Mouse (Mus musculus): ENCODE results near the gene Cib1.

The Cib1 gene

DNA sequence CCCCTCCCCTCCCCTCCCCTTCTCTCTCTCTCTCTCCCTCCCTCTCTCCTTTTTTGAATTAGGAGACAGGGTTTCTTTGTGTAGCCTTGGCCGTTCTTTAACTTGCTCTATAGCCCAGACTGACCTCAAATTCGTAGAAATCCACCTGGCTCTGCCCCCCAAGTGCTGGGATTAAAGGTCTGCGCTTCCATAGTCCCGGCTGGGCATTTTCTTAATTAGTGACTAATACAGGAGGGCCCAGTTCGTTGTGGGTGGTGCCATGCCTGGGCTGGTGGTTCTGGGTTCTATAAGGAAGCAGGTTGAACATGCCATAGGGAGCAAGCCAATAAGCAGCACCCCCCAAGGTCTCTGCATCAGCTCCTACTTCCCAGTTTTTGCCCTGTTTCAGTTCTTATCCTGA is 48.6 kb downstream of the Cib1 start:
- no peak for DNase-seq (ENCODE audit: low spot score)

DNA sequence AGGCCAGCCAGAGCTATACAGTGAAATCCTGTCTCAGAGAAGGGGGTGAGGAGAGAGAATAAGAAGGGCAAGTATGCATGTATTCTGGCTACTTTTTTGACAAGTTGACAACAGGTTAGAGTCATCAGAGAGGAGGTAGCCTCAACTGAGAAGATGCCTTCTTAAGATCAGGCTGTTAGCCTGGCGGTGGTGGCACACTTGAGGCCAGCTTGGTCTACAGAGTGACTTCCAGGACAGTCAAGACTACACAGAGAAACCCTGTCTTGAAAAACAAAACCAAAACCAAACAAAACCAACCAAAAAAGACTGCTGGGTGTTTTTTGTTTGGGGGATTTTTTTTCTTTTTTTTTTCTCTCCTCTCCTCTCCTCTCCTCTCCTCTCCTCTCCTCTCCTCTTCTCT is 49.1 kb downstream of the Cib1 start:
- DNase-seq (ENCODE audit: low spot score): no peak

DNA sequence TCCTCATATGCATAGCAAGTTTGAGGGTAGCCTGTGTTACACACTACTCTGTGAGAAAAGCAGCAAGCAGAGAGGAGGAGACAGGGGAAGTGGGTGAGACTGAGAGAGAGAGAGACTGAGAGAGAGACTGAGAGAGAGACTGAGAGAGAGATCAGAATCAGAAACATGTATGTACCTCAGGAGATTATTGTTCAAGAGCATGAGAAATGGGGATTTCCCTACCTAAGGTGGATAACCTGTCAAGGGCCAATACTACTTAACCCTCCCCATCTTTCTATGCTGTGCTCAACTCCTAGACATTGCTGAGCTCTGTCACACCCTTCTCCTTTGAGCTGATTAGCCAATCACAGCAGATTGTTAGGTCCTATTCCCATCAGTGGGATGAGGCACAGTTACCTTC is 50.5 kb downstream of the Cib1 start:
- no peak for DNase-seq (ENCODE audit: low spot score)

DNA sequence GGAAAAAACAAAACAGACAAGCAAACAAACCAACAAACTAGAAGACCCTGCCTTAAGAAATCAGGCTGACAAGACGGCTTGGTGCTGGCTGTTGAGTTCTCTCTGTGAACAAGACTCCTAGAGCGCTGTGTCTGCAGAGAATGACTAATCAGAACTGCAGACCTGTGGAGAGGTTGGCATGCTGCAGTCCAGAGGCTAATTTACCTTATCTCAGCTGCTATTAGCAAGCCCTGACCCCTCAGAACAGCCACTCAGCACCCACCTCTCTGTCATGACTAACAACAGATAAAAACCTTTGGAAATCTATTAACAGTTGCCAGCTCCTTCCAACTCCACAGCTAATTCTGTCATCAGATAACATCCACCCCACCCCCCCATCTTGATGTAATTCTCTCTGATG is 51.5 kb downstream of the Cib1 start:
- DNase-seq (ENCODE audit: low spot score): peak; percentile 63

DNA sequence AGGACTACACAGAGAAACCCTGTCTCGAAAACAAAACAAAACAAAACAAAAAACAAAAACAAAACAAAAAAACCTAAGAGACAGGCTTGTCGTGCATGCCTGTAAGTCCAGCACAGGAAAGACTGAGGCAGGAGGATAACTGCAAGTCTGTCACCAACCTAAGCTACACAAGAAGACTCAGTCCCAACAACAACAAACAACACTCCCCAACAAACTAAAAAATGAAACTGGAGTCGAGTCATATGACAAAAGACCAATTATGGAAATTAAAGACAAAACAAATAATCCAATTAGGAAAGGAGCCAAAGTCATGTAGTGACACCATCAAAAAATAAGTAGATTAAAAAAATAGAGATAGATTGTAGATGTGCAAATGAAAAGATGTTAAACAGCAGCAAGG is 52.4 kb downstream of the Cib1 start:
- no peak for DNase-seq (ENCODE audit: low spot score)

DNA sequence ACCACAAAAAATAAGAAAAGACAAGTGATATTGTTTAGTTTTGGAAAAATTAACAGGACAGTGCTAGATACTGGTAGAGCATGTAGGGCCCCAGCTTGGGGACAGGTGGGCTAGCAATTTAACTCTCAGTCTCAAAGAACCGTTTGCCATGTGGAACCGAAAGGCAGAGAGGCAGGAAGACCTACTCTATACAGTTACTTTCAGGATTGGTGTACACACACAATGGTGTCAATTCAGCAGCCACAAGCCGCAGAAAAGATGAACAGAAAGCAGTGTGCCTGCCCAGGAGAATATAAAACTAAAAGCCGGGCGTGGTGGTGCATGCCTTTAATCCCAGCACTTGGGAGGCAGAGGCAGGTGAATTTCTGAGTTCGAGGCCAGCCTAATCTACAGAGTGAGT is 52.8 kb downstream of the Cib1 start:
- no peak for DNase-seq (ENCODE audit: low spot score)

DNA sequence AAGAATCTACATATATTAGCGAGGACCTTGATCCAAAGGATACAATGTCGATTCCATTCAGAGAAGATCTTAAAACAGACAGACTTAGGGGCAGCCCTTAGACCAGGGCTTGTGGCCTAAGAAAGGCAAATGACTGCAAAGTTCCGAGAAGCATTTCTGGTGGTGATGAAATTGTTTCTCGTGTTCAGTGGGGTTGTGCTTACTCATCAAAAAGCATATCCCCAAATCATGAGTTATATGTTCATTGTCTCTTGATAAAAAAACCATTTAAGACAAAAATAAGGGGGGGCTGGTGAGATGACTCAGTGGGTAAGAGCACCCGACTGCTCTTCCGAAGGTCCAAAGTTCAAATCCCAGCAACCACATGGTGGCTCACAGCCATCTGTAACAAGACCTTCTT is 53.3 kb downstream of the Cib1 start:
- no peak for DNase-seq (ENCODE audit: low spot score)

DNA sequence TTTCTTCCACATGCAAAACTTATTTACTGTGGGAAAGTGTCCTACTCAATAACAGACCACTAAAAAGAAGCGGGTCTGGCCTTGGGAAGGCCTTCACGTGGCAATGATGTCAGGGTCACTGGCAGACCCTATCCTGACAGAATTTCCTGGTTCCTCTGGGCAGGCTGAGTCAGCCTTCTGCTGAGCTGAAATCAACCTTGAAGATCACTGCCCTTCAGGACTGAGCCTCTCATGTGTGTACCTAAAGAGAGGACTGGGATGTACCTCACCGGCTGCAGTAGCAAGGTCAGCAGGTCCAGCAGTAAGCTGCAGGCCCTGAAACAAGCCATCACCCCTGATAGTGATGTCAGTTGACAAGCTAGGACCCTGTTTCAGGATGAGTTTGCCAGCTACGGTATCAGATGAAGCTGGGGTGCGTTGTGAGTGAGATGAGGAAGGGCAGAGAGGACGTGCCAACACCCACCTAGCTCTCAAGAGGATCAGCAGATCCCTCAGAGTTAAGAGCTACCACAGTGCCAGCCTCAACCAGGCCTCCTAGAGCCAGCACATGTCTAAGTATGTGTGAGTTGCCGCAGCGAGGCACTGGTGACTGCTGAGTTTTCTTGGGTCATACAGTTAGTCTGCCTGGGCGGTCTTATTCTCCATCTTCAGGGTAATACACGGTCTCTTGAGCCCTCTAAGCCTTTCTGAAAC is 54.4 kb downstream of the Cib1 start:
- DNase-seq (ENCODE audit: low spot score): no peak

DNA sequence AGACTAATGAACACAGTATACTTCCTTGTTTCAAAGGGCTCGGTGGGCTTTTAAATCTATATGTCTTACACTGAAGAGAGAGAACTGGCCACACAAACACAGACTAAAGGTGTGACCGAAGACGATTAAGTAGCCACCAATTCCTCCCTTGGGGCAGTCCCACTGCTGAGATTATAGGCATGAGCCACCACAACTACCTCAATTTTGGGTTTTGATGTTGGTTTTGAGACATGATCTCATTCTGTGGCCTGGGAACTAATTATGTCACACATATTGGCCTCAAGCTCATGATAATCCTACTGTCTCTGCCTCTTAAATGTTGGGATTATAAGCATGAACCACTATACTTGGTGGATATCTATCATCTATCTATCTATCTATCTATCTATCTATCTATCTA is 55.2 kb downstream of the Cib1 start:
- no peak for DNase-seq (ENCODE audit: low spot score)

Measured in MN1 (cell line).